Mouse (Mus musculus): ENCODE data around the gene Tbc1d15.

DNA sequence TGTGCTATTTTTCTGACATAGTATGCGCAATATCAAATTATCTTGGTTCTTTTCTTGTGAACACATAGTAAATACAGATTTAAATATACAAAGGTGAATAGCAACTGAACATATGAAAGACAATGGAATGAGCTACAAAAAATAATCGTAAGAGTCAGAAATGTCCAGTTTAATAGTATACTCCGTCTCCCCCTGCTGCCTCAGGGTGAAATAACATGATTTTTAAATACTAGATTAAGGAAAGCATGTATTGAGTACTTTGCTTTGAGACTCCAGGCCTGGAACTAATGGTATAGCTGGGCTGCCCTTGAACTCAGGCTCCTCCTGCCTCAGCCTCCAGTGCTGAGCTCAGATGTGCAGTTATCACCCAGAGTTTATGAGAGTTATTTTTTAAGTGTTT, 18.8 kb downstream of the Tbc1d15 start:
- no peak for TF ChIP-seq CTCF (IDR thresholded peaks at IDR 0.05; ENCODE audit: low read depth)
- TF ChIP-seq EP300 (IDR thresholded peaks at IDR 0.05; ENCODE audit: low read depth) = no peak

All from heart, postnatal 0 days (tissue).